Mouse (Mus musculus) frontal cortex, adult 2 months (tissue): ENCODE results near the gene Tec. TPM values are rescaled to one million over a fixed set of nuclear protein-coding genes. Genes with fewer than 3 reads are reported as not detected.

Source experiments
- DNase-seq, 2 experiments: peaks; one replicate each; pipeline ENCODE4 v3.0.0; 2022; ENCODE audit warnings: low spot score in 1 of 2; ENCODE audit errors: extremely low spot score in 1 of 2
- polyA plus RNA-seq: library from polyadenylated mRNA; depleted of rRNA; stranded (reverse); fragments of >200 nt; gene quantifications from 2 replicates; pipeline ENCODE4 v1.2.3, GENCODE M21; 2012; rRNA removed

Tec gene
- polyA plus RNA-seq, 1 experiment = 3.2 TPM

DNA sequence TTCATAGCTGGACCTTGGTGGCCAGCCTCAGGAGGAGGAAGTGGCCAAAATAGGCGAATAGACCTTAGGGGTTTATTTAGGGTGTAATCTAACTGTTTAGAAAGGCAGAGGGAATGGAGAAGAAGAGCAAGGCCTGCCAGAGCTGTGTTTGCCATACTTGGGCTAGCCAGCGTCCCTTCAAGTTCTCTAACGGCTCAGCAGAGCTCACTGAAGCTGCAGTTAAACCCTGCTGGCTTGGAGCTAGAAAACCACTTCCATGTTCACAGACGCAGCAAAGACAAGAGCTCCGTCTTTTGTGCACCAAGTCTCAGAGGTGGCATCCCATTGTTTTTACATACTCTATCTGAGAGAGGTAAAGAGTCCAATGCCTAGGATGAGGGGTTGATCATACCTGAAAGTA lies 118.1 kb downstream of the Tec start:
- no peak for DNase-seq

DNA sequence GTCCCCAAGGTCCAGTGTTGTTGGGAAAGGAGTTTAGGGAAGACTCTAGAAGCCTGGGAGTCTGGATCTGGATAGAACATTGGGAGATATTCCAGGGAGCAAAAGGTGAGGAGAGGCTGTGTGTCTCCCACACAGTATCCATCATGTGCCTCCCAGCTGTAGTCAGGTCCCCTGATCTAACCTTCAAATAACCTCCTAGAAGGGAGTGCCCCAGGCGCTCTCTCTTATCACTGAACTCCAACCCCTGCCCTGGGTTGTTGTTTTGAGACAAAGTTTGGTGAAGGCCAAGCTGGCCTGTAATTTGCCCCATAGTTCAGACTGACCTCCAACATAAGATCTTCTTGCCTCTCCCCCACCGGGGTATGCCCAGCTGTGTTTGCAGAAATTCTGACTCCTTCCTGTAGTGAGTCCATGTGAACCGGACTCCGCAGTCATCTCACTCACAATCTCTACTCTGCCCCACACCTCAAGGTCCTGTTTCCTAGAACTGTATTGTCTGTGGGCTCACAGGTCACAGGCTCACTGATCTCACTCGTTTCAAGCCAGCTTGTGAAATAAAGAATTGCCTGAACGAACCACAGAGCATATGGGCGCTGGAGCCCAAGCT lies 119.5 kb downstream of the Tec start:
- DNase-seq = no peak

DNA sequence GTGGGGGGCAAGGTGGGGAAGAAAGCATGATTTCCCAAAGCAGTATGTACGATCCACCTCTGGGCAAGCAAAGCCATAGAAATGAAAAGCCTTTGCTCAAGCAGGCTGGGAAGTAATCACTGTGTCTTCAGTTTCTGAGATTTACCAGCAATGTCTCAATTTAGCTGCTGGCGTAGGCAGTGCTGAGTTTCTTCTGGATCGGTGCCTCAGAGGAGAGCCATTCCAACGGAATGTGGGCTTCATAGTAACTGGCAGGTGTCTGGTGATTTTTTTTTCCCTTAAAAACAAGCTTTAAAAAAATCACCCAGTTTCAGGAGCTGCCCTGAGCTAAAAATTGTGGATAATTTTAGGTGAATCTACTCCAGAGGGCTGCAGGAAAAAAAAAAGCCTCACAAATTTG lies 120.9 kb downstream of the Tec start:
- DNase-seq = peak; percentile 73 to 87

DNA sequence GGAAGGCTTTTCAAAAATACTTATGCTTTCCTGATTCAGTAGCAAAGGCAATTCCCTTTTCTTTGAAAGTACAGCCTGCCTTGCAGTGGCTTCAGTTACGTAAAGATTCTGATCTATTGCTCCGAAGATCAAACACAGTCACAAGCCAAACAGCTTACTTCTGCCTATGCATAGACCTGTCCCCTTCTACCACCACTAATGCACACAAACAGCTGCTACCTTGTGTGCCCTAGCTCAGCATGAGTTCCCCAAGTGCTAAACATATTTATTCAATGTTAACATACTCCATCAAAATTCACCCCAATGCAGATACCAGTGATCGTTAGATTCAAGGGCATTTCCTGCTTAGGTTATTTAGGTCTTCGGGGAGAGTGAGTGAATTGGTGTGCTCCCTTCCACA lies 121.8 kb downstream of the Tec start:
- no peak for DNase-seq

DNA sequence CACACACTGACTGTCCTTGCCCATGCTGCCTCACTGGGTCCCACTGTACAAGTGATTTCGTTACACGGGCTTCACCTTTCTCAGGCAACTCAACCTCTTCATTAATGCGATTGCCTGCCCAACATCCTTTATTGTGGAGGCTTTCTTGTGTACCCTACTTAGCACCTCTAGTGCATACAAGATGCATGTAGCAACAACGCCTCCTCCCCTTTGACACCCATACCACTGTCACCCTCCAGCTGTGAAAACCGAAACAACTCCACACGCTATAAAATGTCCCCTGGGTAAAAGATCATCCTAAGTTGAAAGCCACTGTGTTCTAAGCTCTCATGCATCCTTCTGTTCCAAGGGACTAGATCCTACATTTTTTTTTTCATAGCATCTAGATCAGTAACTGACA lies 125.2 kb downstream of the Tec start:
- no peak for DNase-seq

DNA sequence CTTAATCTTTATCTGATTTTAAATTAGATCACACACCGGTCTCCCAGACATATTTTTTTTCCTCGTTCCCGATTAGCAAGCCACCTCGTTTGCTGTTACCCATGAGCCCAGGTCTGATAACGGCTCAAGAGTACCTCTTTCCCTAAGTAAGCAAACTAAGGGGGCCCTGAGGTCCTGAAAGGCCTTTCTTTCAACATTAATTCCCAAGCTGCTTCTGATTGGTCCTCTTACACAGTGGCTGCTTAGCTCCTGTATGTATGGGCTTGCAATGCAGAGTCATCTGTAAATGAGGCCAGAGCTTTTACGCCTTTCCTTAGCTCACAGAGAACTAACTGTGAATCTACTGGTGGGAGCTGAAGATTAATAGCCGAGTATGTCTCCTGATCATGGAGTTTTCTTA lies 131.4 kb downstream of the Tec start:
- DNase-seq = no peak

DNA sequence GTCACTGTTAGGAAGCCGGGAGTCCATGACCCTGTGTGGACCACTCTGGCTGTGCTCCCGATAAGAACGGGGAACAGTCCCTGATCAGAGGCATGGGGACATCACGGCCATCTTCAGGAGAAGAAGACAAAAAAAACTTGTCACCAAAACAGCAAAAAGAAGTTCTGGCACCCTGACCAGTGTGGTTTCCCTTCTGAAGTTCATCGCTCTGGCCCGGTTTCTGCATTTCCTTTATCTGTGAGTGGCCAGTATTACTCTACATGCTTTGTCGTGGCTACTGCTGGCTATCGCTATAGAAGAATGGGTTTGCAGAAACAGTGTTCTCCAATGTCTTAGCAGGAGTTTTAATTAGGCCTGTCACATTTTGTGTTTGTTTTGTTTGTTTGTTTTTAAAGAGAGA lies 131.8 kb downstream of the Tec start:
- no peak for DNase-seq

DNA sequence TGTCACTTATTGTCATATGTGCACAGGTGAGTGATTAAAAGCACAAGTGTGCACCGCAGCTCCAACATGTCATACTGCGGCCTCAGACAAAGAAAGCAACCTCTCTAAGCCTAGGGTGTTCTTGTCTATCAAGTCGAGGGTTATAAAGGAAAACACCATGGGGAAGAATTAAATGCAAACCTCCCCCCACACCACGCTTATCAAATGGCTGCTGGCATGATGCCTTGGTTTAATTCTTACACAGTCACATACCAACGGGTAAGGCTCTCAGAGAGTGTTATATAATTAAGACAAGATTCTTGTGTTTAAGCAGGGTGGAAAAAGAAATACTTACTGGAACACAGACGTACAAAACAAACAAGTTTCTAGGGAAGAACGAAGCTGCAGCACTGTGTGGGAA lies 132.5 kb downstream of the Tec start:
- no peak for DNase-seq

DNA sequence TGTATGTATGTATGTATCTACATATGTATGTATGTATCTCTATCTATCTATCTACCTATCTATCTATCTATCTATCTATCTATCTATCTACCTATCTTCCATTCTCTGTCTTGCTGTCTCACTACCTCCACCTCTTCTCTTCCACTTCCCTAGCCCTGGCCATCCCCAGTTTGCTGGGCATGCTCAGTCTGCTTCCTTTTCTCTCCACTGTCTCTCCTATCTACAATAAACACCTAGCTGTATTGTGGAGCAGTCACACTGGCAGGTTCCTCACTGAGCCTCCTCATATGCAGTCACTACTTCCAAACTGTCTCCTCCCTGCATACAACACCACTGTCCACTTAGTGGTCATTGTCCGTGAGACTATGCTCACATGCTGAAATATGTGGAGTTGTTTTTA lies 135.4 kb downstream of the Tec start:
- no peak for DNase-seq

DNA sequence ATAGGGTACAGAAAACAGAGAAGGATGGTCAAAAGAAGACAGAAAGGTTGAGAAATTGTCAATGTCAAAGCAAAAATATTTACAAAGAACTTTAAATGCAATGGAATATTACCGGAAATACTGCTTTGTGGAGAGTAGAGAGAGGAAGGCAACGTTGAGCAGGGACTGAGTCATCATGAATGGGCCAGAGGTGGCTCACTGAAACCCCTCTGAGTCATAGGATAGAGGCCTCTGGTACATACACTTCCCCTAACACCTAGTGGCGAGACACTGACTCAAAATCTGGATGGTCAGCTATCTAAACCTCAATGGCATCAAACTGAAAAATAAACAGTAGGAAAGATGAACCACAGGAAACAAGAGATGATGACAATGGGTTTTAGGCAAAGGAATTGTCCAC lies 142.9 kb downstream of the Tec start:
- DNase-seq = no peak

DNA sequence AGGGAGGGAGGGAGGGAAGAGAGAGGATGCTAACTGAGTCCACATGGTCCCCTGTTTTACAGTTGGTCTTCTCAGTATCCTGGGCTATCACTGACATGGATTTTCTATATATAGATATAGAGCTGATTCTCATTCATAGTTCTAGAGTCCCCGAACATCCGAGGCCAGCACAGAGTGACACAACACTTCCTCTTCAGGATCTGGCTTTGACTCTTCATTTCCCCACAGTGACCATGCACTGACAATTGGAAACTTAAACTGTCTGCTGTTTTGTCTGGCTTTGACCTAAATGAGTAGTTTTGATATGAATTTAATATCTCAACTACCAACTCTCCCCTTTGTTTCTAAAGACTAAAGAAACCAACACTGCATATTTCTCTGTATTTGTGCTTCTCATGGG lies 144.9 kb downstream of the Tec start:
- DNase-seq = no peak

DNA sequence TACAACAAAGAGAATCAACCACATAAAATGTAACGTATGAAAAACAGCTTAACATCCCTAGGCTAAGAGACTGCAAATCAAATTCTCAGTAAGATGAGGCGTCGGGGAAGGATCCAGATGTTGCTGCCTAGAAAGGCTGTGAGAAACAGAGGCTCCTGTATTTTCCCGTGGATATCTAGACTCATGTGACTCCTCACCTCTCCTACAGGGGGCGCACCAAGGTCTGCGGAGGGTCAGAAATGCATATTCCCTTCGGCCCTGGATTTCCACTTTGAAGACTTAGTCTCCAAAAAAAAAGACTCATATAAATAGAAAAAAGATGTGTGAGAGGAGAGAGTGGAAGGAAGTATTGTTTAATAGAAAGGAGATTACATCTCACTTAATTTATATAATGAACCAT lies 147.7 kb downstream of the Tec start:
- DNase-seq = no peak

DNA sequence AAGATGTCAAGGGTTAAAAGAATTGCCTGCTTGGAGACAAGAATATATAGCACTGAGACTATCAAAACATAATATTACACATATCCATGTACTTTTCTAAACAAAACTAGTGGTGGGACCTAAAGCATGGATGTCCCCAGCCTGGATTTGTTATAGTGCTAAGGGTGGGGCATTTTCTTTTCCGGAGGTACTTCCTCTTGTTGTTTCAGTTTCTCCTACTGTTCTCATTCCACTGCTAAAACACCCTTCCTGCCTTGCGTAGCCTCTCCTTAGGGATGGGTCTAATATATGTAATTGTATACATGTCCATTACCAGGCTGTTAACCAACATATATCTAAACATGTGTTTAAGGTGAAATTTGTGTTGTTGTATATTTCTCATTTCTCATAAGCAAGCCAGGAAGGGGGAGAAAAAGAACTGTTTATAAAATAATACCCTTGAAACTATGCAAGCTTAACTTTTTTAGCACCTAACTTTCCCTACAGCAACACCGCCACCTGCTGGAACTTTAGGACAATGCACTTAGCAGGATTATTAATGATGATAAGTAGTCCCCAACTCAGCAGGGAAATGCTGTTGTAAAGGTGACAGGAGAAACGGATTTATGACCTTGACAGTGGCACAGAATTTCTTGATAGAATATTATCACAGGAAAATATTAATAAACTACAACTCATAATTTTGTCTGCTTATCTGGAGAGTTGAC lies 157.6 kb downstream of the Tec start:
- peak; percentile 33 to 89 for DNase-seq

DNA sequence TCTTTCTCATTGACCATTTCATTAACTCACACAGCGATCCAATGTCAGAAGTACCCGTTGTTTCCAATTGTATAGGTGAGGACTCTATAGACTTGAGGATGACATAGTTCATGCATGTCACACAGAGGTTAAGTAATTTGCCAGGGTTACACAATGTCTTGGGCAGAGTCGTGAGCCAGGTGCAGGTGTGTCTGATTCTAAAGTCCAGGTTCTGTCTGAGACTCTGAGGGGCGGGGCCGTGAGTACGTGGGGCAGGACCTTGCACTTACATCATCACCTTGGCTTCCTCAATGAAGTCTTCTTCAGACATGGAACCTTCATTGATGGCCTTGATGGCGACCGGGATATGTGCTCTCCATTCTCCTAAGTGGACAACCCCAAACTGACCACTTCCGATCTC lies 158.3 kb downstream of the Tec start:
- no peak for DNase-seq

DNA sequence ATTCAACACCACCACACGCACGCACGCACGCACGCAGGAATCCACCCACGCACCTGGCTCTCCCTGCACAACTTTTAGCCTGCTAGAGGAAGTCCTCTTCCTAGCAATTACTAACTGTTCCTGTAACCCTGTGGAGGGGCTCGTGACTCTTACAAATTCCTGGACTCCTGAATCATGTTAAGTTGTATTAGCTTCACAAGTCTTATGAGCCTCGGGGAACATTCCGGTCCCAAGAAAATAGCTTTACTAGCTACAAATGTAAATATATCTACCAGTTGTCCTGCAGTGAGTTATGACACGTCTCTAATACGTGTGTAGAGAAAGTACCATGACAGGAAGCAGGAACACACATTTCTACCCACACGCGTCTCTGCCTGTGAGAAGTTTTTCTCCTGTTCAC lies 158.8 kb downstream of the Tec start:
- no peak for DNase-seq

DNA sequence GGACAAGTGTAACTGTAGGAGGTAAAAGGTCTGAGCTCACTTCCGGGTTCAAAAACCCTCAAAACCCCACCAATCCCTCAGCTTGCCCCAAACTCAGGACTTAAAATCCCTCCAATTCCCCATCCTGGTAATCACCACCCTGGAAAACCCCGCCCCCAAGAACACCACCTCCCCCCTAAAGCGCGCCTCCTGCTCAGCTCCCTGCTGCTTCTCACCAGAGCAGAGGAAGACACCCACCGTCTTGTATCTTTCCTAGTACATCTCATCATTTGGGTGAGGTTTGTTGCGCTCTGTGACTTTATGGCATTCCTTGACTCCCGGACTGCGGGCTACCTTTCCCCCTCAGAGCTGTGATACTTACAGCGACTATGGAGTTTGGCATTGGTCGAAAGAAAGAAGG lies 161.6 kb downstream of the Tec start:
- DNase-seq = no peak

DNA sequence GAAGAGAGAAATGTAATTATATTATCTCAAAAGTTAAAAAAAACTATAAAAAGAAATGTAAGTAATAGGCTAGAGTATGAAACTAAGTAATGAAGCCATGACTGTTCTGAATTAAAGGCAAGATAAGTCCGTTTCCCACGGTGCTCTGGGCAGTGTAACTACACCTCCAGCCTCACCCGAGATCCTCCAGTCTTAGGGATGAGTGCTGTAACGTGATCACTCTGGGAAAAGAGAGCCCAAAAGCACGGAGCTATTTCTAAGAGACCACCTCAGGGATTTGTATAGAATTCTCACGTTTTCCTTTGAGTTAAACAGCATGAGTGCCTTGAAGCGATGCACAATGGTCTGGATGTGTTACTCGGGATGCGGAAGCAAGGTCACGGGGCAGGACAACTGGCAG lies 162.2 kb downstream of the Tec start:
- DNase-seq = no peak

Other genes starting within 250 kb of the Tec start
- gene Cnga1, start 224.2 kb downstream of the Tec start, polyA plus RNA-seq = not detected in 2 replicates
- 0.02 and 0.13 TPM in 2 replicates for gene Nipal1, start 220.7 kb downstream of the Tec start, polyA plus RNA-seq
- gene Txk, start 115.7 kb downstream of the Tec start, polyA plus RNA-seq = 0.34 and 0.40 TPM in 2 replicates
- 14.3 and 15.4 TPM in 2 replicates for gene Slain2, start 45.8 kb upstream of the Tec start, polyA plus RNA-seq
- gene Gm10135, start 106.2 kb upstream of the Tec start, polyA plus RNA-seq = not detected in 2 replicates
- 1.1 and 1.4 TPM in 2 replicates for gene Slc10a4, start 138.4 kb upstream of the Tec start, polyA plus RNA-seq